Mouse (Mus musculus) heart, postnatal 0 days (tissue): ENCODE data around the gene Fam172a.

ENCODE experiments used
- CTCF ChIP-seq: IDR thresholded peaks from 2 replicates; pipeline ENCODE4 v1.5.1; 2016; ENCODE audit warnings: antibody characterized with exemption, control low read depth, low read depth
- EP300 ChIP-seq: IDR thresholded peaks from 2 replicates; pipeline ENCODE4 v1.6.1; 2016; ENCODE audit warnings: antibody characterized with exemption, low read depth

DNA sequence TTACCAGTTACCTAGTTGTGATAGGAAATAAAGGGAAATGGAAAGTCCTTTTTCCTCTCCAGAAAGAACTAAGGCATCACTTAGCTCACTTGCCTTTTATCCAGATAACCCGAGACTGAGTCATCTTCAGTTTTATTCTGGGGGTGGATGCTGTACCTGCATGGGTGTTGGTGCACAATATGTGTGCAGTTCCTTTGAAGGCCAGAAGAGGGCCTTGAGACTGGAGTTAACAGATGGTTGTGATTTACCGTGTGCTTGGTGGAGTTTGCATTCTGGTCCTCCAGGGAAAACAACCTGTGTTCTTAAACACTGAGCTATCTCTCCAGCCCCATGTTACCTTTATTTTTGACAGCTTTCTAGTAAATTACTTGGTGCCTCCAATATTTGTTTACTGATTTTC is 392.5 kb downstream of the Fam172a start:
- TF ChIP-seq CTCF (0 out of 2 replicates have a peak, but pooled peaks have one; percentile 5), EP300 (no peak)
